Mouse (Mus musculus) G1E (cell line): ENCODE data around the gene Pax7.

Experiments
- CTCF ChIP-seq: IDR thresholded peaks from 2 replicates; pipeline ENCODE4 v1.5.1; 2012; ENCODE audit warnings: low read depth, low read length, inconsistent platforms, mixed read lengths
- GATA1 ChIP-seq: IDR thresholded peaks from 2 replicates; pipeline ENCODE4 v1.6.1; 2012; ENCODE audit warnings: borderline replicate concordance, low read length, inconsistent platforms, mixed read lengths
- GATA2 ChIP-seq: IDR thresholded peaks from 2 replicates; pipeline ENCODE4 v1.6.1; 2012; ENCODE audit warnings: low read depth, low read length, inconsistent platforms, borderline replicate concordance
- POLR2AphosphoS5 ChIP-seq: IDR thresholded peaks from 2 replicates; pipeline ENCODE4 v1.6.1; 2012; ENCODE audit warnings: low read depth, low read length, inconsistent platforms; ENCODE audit not compliant: insufficient replicate concordance
- TAL1 ChIP-seq: conservative IDR thresholded peaks from 2 replicates; pipeline ENCODE4 v1.6.1; 2012; ENCODE audit warnings: low read depth, low read length, inconsistent platforms, mixed read lengths

- TF ChIP-seq CTCF (no peak), GATA1 (no peak), TAL1 (no peak), POLR2AphosphoS5 (no peak), GATA2 (no peak)
Observed at GRCm38 (mm10) chr4:139813371-139813960, 19.9 kb downstream of the Pax7 start.
